Mouse (Mus musculus): Measurements from ENCODE around the gene Gm26727. TPM values are rescaled to one million over a fixed set of nuclear protein-coding genes. Genes with fewer than 3 reads are reported as not detected.

The Gm26727 gene
- polyA plus RNA-seq, 1 experiment from 2014 or later, result not detected

Other genes with a start within 250 kb of the Gm26727 start
- gene Gm21830, start 19.5 kb downstream of the Gm26727 start, polyA plus RNA-seq (2016; fragmentation: Nextera tagmentation; extraction: Ambion mirVana), result not detected in 2 replicates
- gene Xirp2, start 12.8 kb upstream of the Gm26727 start, polyA plus RNA-seq (2016; fragmentation: Nextera tagmentation; extraction: Ambion mirVana), result not detected in 2 replicates
- 24.3 and 25.7 TPM in 2 replicates for gene B3galt1, start 132.7 kb upstream of the Gm26727 start, polyA plus RNA-seq (2016; fragmentation: Nextera tagmentation; extraction: Ambion mirVana)

Measured in midbrain, embryonic 12.5 days (tissue).